Mouse (Mus musculus) liver, embryonic 13.5 days (tissue): ENCODE measurements around the gene Ccn2. TPM values are rescaled to one million over a fixed set of nuclear protein-coding genes. Genes with fewer than 3 reads are reported as not detected.

Source experiments
- ATAC-seq: fragments of 200-750 bp; cut with Nextera tagmentation; 2 replicates; pipeline ENCODE4 v1.8.0; 2017; ENCODE audit warnings: low read depth, mild to moderate bottlenecking, moderate number of reproducible peaks, moderate library complexity
- DNase-seq: peaks from one replicate; pipeline ENCODE4 v3.0.0; 2022
- H3K27ac ChIP-seq: fragments of 300-500 bp; sonication (generic); 2 replicates; pipeline ENCODE4 v1.5.1; 2015; ENCODE audit warnings: moderate library complexity, mild to moderate bottlenecking, inconsistent platforms
- H3K27me3 ChIP-seq: fragments of 300-500 bp; sonication (generic); 2 replicates; pipeline ENCODE4 v1.6.1; 2015; ENCODE audit warnings: mild to moderate bottlenecking, inconsistent platforms
- H3K36me3 ChIP-seq: fragments of 300-500 bp; sonication (generic); 2 replicates; pipeline ENCODE4 v1.6.1; 2015; ENCODE audit warnings: mild to moderate bottlenecking, inconsistent platforms
- H3K4me1 ChIP-seq: fragments of 300-500 bp; sonication (generic); replicated peaks from 2 replicates; pipeline ENCODE4 v1.6.1; 2015; ENCODE audit warnings: inconsistent platforms
- H3K4me2 ChIP-seq: fragments of 300-500 bp; sonication (generic); 2 replicates; pipeline ENCODE4 v1.6.1; 2015; ENCODE audit warnings: inconsistent platforms, mild to moderate bottlenecking, moderate library complexity
- H3K4me3 ChIP-seq: fragments of 300-500 bp; sonication (generic); replicated peaks from 2 replicates; pipeline ENCODE4 v1.5.1; 2015; ENCODE audit warnings: mild to moderate bottlenecking, inconsistent platforms
- H3K9ac ChIP-seq: fragments of 300-500 bp; sonication (generic); 2 replicates; pipeline ENCODE4 v1.6.1; 2015; ENCODE audit warnings: mild to moderate bottlenecking, inconsistent platforms
- H3K9me3 ChIP-seq: fragments of 300-500 bp; sonication (generic); replicated peaks from 2 replicates; pipeline ENCODE4 v1.6.1; 2016; ENCODE audit warnings: inconsistent platforms
- WGBS: fragments of 180-500 bp; shearing (Covaris S2); methylation state at CpG from one replicate; pipeline ENCODE4 v1.1.7; 2015; ENCODE audit not compliant: insufficient replicate concordance; 5-methylcytosine and 5-hydroxymethylcytosine counted together
- polyA plus RNA-seq: library from polyadenylated mRNA; unstranded; fragments of >200 nt; fragmentation: Nextera tagmentation; extraction: Ambion mirVana; gene quantifications from 2 replicates; pipeline ENCODE4 v1.2.1, GENCODE M21; 2015

The Ccn2 gene
- 0.56 and 0.58 TPM in 2 replicates for polyA plus RNA-seq

GRCm38 (mm10) chr10:24595250-24596002, at the start of gene Ccn2:
Gene Ccn2, plus strand, starts transcription at chr10:24595442.
- DNase-seq (no peak), ATAC-seq (peak; percentile 31)
- peak within 1 kb of the TSS; percentile 60 for H3K4me2 ChIP-seq
- peak within 1 kb of the TSS; percentile 29 for H3K9ac ChIP-seq
- H3K4me1 ChIP-seq, result no peaks in the 10 kb centered on the region
- 0 out of 2 replicates have a peak within 1 kb of the TSS, but pooled peaks have one; percentile 18 for H3K27ac ChIP-seq
- no peaks in the 10 kb centered on the region for H3K36me3 ChIP-seq
- H3K4me3 ChIP-seq, result peak within 1 kb of the TSS; percentile 54
- peaks cover 39% of the 10 kb centered on the region for H3K27me3 ChIP-seq
- under 1% methylated on average over 53 of the region's 53 CpGs for whole genome bisulfite sequencing
- H3K9me3 ChIP-seq, result no peaks in the 10 kb centered on the region

GRCm38 (mm10) chr10:24552870-24553269, 42.4 kb upstream of the Ccn2 start:
- Histone ChIP-seq H3K4me3 (no peak overlapping the region), H3K9ac (no peak overlapping the region), H3K4me1 (no peaks in the 10 kb centered on the region), H3K9me3 (no peaks in the 10 kb centered on the region), H3K27me3 (no peaks in the 10 kb centered on the region), H3K4me2 (no peak overlapping the region), H3K36me3 (no peaks in the 10 kb centered on the region), H3K27ac (no peak overlapping the region)
- no peak for ATAC-seq
- no peak for DNase-seq
- WGBS, result 71% methylated on average over 1 of the region's 1 CpGs

- H3K27ac ChIP-seq, result no peak overlapping the region
- ATAC-seq (no peak), DNase-seq (no peak)
- no peak overlapping the region for H3K9ac ChIP-seq
- H3K4me3 ChIP-seq, result no peak overlapping the region
- H3K27me3 ChIP-seq, result no peaks in the 10 kb centered on the region
- no peaks in the 10 kb centered on the region for H3K4me1 ChIP-seq
- H3K9me3 ChIP-seq, result no peaks in the 10 kb centered on the region
- no peak overlapping the region for H3K4me2 ChIP-seq
- 35% methylated on average over 2 of the region's 2 CpGs for WGBS
- no peaks in the 10 kb centered on the region for H3K36me3 ChIP-seq
Observed at GRCm38 (mm10) chr10:24554091-24554490, 41.2 kb upstream of the Ccn2 start.

- Histone ChIP-seq H3K36me3 (no peaks in the 10 kb centered on the region), H3K4me2 (no peak overlapping the region), H3K4me1 (no peaks in the 10 kb centered on the region), H3K9me3 (no peaks in the 10 kb centered on the region), H3K27me3 (no peaks in the 10 kb centered on the region), H3K4me3 (no peak overlapping the region), H3K27ac (no peak overlapping the region), H3K9ac (no peak overlapping the region)
- no peak for ATAC-seq
- no peak for DNase-seq
- 62% methylated on average over 2 of the region's 2 CpGs for WGBS
Observed at GRCm38 (mm10) chr10:24558366-24558765, 36.9 kb upstream of the Ccn2 start.

DNA sequence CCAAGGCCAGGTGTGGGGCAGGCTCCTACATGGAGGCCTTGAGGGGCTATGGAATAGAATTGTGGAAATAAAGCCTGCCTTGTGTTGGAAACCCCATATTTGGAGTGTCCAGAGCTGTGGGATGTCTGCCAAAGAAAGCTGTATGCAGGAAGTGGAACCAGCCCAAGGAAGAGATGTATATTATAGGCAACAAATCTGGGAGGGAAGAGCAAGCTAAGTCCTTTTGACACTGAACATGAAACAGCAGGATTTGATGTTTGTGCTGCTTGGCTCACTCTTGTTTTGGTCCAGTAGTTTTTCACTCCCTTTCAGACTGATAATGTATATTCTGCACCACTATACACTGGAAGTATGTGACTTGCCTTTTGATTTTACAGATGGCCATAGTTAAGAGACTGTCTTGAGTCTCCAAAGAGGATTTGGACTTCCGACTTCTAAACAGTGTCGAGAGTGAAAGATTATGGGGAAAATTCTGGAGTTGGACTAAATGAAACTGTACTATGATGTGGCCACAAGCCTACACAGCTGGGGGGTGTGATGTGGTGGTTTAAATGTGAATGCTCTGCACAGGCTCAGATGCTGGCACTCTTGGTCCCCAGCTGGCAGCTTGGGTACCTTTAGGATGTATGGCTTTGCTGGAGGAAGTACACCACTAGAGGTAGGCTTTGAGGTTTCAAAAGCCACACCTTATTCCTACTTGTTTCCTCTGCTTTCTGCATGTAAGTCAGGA, 25.4 kb upstream of the Ccn2 start:
- Histone ChIP-seq H3K27ac (no peak overlapping the region), H3K4me2 (no peak overlapping the region), H3K27me3 (no peaks in the 10 kb centered on the region), H3K9ac (no peak overlapping the region), H3K36me3 (no peaks in the 10 kb centered on the region), H3K4me1 (no peaks in the 10 kb centered on the region), H3K4me3 (no peak overlapping the region), H3K9me3 (no peaks in the 10 kb centered on the region)
- DNase-seq (no peak), ATAC-seq (no peak)
- 48% methylated on average over 2 of the region's 2 CpGs for WGBS

DNA sequence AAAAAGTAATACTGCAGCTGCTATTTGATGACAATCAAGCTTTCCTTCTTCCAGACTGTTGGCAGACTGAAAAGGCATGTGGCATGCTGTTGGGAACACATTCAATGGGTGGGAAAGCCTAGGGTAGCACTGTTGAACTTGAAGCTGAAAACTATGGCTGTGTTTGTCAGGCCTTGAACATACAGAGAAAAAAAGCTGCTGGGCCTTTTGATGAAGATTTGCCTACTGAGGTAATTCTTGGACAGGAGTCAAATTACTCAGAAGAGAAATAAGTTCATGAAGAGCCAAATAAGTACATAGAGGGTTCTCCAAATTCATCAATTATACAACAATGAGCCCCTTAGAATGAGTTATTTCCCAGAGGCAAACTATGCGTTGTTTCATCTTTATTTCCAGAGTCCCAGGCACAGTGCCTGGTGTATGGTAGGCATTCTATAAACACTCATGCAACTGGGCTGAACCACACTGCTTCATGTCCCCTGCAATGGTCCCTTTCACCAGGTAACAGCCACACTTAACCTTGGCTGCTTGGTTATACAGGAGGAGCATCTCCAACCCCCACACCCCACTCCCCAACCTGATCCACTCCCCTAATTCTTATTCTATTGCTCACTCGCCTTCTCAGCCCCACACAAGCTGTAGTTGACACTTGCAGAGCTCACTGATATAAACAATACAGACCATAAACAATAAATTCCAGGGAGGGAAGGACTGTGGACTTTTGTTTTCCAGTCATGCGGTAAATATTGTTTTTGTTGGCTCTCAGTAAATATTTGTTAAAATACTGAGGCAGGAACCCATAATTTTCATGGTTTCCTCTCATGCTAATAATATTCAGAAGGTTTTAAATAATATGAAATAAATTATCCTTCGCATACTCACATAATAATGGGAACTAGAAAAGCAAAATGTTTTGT, 22.9 kb upstream of the Ccn2 start:
- no peaks in the 10 kb centered on the region for H3K4me1 ChIP-seq
- no peak overlapping the region for H3K4me2 ChIP-seq
- no peaks in the 10 kb centered on the region for H3K27me3 ChIP-seq
- no peak overlapping the region for H3K9ac ChIP-seq
- ATAC-seq (no peak), DNase-seq (no peak)
- no peak overlapping the region for H3K27ac ChIP-seq
- H3K4me3 ChIP-seq, result no peak overlapping the region
- H3K9me3 ChIP-seq, result no peaks in the 10 kb centered on the region
- no peaks in the 10 kb centered on the region for H3K36me3 ChIP-seq
- WGBS, result 64% methylated on average over 4 of the region's 4 CpGs

GRCm38 (mm10) chr10:24573484-24573883, 21.8 kb upstream of the Ccn2 start:
- Histone ChIP-seq H3K9ac (no peak overlapping the region), H3K27ac (no peak overlapping the region), H3K9me3 (no peaks in the 10 kb centered on the region), H3K4me1 (no peaks in the 10 kb centered on the region), H3K4me3 (no peak overlapping the region), H3K27me3 (no peaks in the 10 kb centered on the region), H3K36me3 (no peaks in the 10 kb centered on the region), H3K4me2 (no peak overlapping the region)
- DNase-seq (no peak), ATAC-seq (no peak)
- 64% methylated on average over 3 of the region's 3 CpGs for WGBS

GRCm38 (mm10) chr10:24581076-24581475, 14.2 kb upstream of the Ccn2 start:
- H3K4me3 ChIP-seq, result no peak overlapping the region
- DNase-seq (no peak), ATAC-seq (no peak)
- H3K4me2 ChIP-seq, result no peak overlapping the region
- H3K27ac ChIP-seq, result no peak overlapping the region
- no peaks in the 10 kb centered on the region for H3K36me3 ChIP-seq
- WGBS, result 47% methylated on average over 3 of the region's 3 CpGs
- no peak overlapping the region for H3K9ac ChIP-seq
- no peaks in the 10 kb centered on the region for H3K4me1 ChIP-seq
- H3K9me3 ChIP-seq, result no peaks in the 10 kb centered on the region
- H3K27me3 ChIP-seq, result no peaks in the 10 kb centered on the region

GRCm38 (mm10) chr10:24588824-24589223, 6.4 kb upstream of the Ccn2 start:
- H3K4me3 ChIP-seq, result no peak overlapping the region
- no peaks in the 10 kb centered on the region for H3K4me1 ChIP-seq
- H3K9ac ChIP-seq, result no peak overlapping the region
- ATAC-seq (no peak), DNase-seq (no peak)
- 65% methylated on average over 4 of the region's 4 CpGs for WGBS
- no peaks in the 10 kb centered on the region for H3K9me3 ChIP-seq
- no peak overlapping the region for H3K27ac ChIP-seq
- peaks cover 8% of the 10 kb centered on the region; the same call in 1 of the 2 replicates for H3K27me3 ChIP-seq
- H3K36me3 ChIP-seq, result no peaks in the 10 kb centered on the region
- no peak overlapping the region for H3K4me2 ChIP-seq

- no peaks in the 10 kb centered on the region for H3K4me1 ChIP-seq
- no peaks in the 10 kb centered on the region for H3K9me3 ChIP-seq
- DNase-seq, result no peak
- no peak for ATAC-seq
- H3K36me3 ChIP-seq, result no peaks in the 10 kb centered on the region
- peaks cover 9% of the 10 kb centered on the region for H3K27me3 ChIP-seq
- no peak overlapping the region for H3K4me2 ChIP-seq
- WGBS, result 71% methylated on average over 9 of the region's 9 CpGs
- H3K9ac ChIP-seq, result no peak overlapping the region
- no peak overlapping the region for H3K4me3 ChIP-seq
- H3K27ac ChIP-seq, result no peak overlapping the region
Observed at GRCm38 (mm10) chr10:24589238-24589637, 6.0 kb upstream of the Ccn2 start.

DNA sequence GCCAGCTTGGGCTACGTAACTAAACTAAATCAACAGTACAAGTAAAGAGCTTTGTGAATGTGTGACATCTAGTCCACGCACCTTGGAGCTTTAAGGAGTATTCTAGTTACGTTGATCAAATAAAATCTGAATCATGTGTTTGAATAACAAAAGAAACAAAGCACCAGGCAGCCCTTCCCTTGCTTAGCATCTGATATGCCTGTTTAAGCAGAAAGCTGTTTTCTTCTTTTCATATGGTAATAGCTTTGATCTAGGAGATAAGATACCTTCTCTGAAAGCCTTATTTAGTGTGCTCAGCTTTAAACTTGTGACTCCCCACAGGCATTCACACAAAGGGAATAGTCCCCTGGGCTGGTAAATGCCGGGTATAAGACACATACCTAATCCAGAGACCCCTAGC, 4.7 kb upstream of the Ccn2 start:
- Histone ChIP-seq H3K4me2 (no peak overlapping the region), H3K27ac (no peak overlapping the region), H3K4me3 (no peak overlapping the region), H3K9ac (no peak overlapping the region), H3K36me3 (no peaks in the 10 kb centered on the region), H3K9me3 (no peaks in the 10 kb centered on the region), H3K27me3 (peaks cover 20% of the 10 kb centered on the region), H3K4me1 (no peaks in the 10 kb centered on the region)
- ATAC-seq (no peak), DNase-seq (no peak)
- WGBS, result 55% methylated on average over 4 of the region's 4 CpGs
